Mouse (Mus musculus) CD8-positive naive resting alpha-beta T cell, adult 57 days (primary cell): Measurements from ENCODE around the gene Rab5c. TPM values are rescaled to one million over a fixed set of nuclear protein-coding genes. Genes with fewer than 3 reads are reported as not detected.

Experiments
- total RNA-seq: library from RNA; stranded (reverse); gene quantifications from one replicate; pipeline ENCODE4 v1.2.4, GENCODE M21; 2023

Rab5c gene
- total RNA-seq: 121 TPM

DNA sequence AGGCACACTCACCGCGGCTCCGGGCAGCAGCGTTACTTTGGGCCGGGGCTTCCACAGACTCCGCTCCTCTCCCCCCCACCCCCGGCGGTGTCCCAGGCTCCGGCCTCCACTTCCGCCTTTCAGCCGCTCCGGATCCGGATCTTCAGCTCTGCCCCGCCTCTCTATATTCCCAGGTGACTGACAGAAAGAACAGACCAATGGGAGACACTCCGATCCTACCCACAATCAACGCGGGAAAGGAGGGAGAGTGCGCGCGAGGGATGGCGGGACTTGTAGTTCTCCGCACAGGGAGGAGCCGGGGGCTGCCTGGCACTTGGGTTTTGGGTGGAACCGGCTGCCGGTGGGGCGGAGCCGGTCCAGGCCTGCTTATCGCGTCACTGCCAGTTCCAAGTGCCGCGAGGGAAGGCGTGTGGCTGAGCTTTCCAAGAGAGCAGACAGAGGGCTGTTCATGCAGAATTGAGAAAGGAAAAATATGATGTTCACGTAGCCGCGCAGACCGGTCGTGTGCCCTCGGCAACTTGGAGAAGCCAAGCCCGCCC lies at the start of gene Rab5c:
TSS of gene Rab5c (minus strand) at position 150 of the 539 bp plus-strand sequence.

DNA sequence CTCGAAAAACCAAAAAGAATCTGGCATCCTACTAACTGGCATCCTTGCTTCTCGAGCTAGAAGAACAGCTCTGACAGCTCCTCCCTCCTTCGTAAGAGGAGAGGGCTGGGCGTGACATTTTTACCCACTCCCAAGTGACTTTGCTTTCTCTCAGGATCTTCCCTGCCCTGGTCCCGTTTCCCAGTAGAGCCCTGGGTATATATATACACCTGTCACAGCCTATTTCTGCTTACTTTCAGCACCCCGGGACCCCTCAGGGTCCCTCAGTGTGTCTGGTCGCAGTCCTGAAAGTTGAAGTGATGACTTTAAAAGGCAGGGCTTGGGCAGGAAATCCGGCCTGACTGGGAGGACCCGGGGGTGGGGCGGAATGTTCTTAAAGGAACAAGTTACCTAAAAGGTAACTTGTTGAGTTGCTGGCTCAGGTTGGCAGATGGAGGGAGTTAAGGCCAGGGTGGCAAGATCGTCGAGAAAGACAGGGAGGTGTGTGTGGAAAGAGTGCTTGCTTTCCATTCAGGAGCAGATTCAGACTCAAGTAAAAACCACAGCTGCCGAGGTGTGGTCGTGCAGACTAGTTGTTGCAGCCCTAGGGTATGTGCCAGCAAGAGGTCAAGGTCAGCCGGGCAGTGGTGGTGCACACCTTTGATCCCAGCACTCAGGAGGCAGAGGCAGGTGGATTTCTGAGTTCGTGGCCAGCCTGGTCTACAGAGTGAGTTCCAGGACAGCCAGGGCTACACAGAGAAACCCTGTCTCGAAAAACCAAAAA lies 32.8 kb upstream of the Rab5c start, which contains the start of gene Ghdc:
TSS of gene Ghdc (minus strand) at position 312 of the 763 bp plus-strand sequence.

DNA sequence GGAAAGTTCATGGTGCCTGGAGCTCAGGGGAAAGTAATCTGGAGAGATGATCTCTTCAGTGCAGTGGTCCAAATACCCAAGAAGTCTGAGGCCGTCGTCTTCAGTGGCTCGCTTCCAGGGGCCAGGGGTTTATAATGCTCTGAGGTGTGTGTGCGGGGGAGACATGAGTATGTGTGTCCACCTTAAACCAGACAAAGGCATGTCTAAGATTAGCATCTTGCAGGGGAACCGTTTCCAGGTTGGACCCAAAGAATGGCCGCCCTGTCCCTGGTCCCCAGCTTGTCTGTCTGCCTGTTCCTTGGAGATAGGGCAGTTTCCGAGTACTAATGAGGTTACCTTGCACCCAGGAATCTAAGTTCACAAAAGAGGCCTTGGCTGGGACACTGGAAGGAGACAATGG lies 24.8 kb upstream of the Rab5c start, which contains the start of gene Hcrt:
TSS of gene Hcrt (minus strand) at position 101 of the 400 bp plus-strand sequence.

DNA sequence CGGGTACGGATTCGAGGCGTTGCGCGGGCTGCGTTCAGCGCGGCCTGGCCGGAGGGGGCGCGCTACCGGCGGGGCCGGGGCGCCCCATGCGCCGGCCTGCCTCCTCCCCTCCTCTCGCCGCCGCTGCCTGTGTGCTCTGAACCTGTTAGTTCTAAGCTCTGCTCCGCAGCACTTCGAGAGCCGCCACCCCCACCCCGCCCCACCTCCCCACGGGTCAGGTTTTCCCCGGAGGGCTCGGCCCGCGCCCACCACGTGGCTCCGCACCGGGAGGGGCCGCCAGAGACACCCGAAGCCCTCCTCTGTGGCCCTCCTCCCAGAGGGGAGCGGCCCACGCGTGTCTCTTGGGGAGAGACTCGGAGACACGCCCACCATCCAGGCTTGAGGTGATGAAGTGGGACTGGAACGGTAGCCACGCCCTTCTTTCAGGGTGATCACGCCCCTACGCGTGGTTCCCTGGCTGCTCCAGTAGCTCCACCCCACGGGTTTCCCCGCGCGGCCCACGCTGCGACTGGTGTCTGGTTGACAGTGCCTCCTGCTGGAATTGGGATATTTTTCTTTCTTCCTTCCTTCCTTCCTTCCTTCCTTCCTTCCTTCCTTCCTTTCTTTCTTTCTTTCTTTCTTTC lies 21.7 kb upstream of the Rab5c start, which contains the start of gene Kcnh4:
TSS of gene Kcnh4 (minus strand) at position 332 of the 623 bp plus-strand sequence.

DNA sequence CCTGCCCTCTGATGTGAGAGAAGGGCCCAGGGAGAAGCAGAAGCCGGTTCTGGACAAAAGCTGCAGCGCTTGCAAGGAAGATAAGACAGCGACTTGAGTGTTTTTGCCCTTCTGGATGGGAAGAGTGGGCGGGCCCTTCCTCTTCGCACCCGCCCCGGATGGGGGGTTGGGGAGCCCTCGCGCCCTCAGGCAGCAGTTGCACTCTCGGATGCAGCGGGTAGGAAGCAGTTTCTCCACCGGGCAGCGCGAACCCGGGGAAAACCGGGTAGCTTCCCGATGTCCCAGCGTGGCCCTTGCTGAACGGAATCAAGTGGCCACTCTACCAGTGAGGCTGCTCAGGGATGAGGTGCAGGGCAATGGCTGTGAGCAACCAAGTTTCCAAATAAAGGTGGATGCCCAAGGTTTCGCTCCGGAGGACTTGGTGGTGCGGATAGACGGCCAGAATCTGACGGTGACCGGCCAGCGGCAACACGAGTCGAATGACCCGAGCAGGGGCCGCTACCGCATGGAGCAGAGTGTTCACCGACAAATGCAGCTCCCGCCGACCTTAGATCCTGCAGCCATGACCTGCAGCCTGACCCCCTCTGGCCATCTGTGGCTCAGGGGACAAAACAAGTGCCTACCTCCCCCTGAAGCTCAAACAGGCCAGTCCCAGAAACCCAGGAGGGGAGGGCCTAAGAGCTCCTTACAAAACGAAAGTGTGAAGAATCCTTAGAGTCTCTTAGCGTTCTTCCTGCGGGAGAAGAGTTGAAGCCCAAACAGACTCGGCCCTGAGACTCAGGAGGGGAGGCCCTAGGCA lies 24.1 kb downstream of the Rab5c start, which contains the start of gene Hspb9:
TSS of gene Hspb9 (plus strand) at position 116 of the 799 bp plus-strand sequence.

DNA sequence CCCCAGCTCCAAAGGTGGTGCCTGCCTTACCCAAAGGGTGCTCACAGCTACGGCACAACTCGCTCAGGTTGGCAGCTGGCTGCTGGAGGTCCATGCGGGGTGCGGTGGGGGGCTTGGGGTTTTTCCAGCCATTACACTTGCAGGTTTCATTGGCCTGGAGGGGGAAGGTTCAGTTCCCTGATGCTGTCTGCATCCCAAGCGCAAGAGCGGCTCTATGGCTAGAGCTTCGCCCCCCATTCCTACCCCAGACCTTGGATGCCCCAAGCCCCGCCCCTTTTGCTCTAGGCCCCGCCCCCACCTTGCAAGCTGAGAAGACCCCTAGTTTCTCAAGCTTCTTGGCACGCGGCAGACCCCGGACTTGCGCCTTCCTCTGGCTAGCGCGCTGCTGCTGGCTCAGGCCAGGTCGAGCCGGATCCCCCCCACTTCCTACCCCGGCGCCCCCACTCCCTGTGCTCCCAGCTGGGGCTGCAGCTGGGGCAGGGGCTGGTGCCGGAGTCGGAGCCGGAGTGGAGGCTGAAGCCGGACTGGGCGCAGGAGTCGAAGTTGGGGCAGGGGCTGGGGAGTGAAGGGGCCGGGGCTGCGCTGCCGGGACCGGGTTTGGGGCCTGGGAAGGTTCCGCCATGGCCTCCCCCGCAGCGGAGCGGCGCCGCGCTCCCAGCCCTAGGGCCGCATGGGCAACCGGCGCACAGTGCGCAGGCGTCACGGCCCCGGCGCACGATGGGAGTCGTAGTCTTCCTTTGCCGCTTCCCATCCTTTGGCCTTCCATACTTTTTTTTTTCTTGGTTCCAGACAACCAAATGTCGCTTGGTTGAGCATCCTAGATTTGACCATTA lies 26.0 kb downstream of the Rab5c start, which contains the start of gene Kat2a:
TSS of gene Kat2a (minus strand) at position 683 of the 833 bp plus-strand sequence.

DNA sequence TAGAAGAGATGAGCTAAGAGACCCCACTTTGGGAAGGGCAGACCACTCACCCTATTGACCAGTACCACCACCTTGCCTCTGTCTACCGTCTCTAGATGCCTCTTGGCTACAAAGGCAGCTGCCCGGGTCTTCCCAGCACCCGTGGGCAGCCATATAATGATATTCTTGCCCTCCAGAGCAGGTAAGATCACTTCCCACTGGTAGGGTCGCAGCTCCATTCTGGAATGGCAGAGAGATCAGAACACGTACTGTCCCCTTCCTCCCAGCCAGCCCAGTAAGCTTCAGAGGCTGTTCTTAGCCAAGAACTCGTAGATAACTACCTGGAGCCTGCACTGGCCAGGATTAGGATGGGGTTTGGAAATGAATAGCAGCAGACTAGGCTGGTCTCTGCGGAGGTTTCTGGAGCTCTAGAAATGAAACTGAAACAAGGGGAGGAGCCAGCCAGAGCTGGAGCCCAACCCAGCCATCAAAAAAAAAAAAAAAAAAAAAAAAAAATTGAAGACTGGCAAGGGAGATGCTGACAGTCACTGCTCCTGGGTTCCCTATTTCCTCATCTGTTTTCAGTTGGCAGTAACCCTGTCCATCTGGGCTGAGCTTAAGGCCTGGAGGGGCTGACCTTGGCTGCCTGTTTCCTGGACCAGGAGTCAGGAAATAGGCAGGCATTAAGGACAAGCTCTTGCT lies 34.0 kb downstream of the Rab5c start, which contains the start of gene Dhx58:
TSS of gene Dhx58 (minus strand) at position 421 of the 681 bp plus-strand sequence.

DNA sequence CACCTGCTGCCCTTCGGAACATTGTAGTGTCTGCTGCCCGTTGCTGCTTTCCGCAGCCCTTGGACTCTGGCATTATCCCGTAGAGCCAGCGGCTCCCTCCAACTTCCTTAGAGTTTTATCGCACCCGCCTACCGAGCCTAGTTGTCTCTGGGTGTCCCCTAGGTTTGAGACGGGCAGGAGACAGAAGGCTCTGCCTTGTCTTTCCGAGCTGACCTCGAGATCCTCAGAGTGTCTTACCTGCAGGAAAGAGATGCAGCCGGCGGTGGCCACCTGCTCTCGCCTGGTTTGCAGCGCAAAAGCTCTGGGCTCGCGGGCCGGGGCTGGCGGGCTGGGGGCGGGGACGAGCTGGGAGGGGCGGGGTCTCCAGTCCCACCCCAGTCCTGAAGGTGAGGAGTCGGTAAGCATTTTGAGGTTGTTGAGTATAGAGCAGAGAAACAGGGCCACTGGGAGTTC lies 45.8 kb downstream of the Rab5c start, which contains the start of gene Zfp385c:
TSS of gene Zfp385c (minus strand) at position 292 of the 453 bp plus-strand sequence.

Other genes starting within 250 kb of the Rab5c start
- 136 TPM for gene Acly, start 210.2 kb downstream of the Rab5c start, total RNA-seq
- not detected for gene Ttc25, start 192.6 kb downstream of the Rab5c start, total RNA-seq
- 133 TPM for gene Cnp, start 163.3 kb downstream of the Rab5c start, total RNA-seq
- 14.1 TPM for gene Nkiras2, start 119.0 kb downstream of the Rab5c start, total RNA-seq
- 388 TPM for gene Dnajc7, start 118.0 kb downstream of the Rab5c start, total RNA-seq
- gene Zfp385c, start 45.8 kb downstream of the Rab5c start, total RNA-seq: not detected
- gene Dhx58, start 33.9 kb downstream of the Rab5c start, total RNA-seq: 10.6 TPM
- 41.9 TPM for gene Kat2a, start 25.8 kb downstream of the Rab5c start, total RNA-seq
- gene Hspb9, start 24.4 kb downstream of the Rab5c start, total RNA-seq: not detected
- 0.58 TPM for gene Kcnh4, start 21.7 kb upstream of the Rab5c start, total RNA-seq
- gene Hcrt, start 24.7 kb upstream of the Rab5c start, total RNA-seq: not detected
- 7.3 TPM for gene Ghdc, start 32.7 kb upstream of the Rab5c start, total RNA-seq
- 133 TPM for gene Stat5b, start 112.5 kb upstream of the Rab5c start, total RNA-seq
- gene Stat5a, start 121.1 kb upstream of the Rab5c start, total RNA-seq: 81.4 TPM
- 216 TPM for gene Stat3, start 201.3 kb upstream of the Rab5c start, total RNA-seq
- gene Cavin1, start 232.7 kb upstream of the Rab5c start, total RNA-seq: 0.18 TPM